Mouse (Mus musculus) layer of hippocampus, postnatal 14 days (tissue): ENCODE results near the gene Vax1. TPM values are rescaled to one million over a fixed set of nuclear protein-coding genes. Genes with fewer than 3 reads are reported as not detected.

ENCODE experiments used
- DNase-seq, 2 experiments: peaks; one replicate each; pipeline ENCODE4 v3.0.0; 2021 to 2022; ENCODE audit warnings: low spot score in 2 of 2, mixed read lengths in 1 of 2
- total RNA-seq, 2 experiments: library from RNA; stranded (reverse); gene quantifications; 2 replicates each; pipeline ENCODE4 v1.2.3; 2021

Vax1 gene
- total RNA-seq, 2 experiments from 2014 or later, result 1.2 to 2.4 TPM

DNA sequence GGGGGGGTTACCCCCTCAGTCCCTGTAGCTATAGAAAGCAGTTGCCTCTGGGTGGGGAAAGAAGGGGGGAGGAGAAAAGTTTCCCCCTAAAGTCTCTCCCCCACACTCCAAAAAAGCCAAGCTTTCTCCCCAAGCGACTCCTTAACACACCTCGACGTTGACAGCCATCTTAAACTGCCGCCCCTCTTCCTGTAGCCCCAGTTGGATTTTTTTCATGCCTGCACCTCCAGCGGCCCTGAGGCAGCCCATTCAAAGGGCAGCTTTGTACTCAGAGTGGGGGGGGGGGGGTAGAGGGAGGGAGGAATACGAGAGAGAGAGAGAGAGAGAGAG, 875 bp upstream of the Vax1 start:
- no peak for DNase-seq

DNA sequence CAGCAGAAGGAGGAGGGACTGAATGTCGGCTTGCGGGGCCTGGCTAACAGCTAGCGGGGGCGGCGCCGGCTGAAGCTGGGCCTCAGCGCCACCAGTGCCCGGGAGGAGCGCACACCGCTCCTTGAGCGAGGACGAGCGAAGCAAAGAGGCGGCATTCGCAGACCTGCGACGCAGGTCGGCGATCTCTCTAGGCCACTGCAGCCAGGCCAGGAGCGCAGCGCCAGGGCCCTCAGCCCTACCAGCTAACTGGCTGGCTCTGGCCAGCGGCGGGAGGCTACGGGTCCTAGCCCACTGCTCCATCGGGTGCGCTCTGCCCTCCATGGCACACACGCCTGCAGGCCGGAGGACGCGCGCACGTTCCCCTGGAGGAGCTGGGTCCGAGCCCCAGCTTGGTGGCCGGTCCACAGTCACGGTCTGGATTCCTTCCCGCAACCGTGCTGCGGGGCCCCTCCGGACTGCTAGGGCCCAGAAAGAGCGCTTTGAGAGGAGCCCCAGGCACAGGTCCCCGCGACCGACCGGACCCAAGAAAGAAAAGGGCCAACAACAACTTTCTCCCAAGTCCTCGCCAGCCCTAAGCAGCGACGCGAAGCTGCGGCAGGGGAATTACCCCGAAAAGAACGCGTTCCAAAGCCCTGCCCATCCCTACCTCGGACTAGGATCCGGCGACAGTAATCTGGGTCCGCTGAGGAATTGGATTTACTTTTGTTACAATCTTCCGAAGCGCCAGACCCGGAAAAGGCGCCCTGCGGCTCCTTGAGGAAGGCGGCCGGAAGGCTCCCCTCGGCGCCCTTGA, 517 bp downstream of the Vax1 start:
- DNase-seq, result no peak

DNA sequence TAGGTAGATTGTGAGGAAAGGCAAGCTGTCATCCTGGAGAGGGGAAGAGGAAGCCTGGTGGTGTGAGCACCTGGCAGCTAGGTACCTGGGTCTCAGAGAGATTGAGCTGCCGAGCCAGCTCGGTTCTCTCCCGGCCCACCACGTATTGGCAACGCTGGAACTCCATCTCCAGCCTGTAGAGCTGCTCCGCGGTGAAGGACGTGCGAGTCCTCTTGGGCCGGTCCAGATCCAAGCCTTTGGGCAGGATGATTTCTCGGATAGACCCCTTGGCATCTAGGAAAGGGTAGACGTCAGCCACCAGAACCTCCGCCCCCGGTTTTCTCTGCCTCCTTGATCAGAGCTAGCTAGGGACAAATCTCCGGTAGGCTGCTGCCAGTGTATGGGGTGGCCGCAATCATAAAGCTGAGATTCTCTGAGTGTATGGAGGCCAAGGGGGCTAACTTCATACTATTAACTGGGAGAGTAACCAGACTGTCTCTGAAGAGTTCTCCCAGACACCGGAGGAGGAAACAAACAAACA, 1.4 kb downstream of the Vax1 start:
- no peak for DNase-seq

DNA sequence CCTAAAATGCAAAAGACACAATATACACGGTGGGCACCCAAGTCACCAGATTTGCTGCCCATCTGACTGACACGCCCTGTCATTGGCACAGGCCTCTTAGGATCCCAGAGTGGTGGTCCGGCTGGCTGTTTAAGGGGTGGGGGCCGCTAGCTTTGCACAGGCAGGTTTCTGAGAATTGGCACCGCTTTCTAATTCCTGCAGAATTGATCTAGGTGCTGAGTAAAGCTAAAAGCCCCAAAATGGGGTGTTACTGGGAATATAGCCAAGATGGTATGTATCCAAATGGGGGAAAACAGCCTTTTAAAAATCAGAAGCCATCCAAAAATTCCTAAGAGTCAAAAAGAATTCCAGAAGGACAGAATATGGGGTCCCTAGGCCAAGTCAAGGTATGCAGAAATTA, 2.0 kb downstream of the Vax1 start:
- DNase-seq, result no peak

DNA sequence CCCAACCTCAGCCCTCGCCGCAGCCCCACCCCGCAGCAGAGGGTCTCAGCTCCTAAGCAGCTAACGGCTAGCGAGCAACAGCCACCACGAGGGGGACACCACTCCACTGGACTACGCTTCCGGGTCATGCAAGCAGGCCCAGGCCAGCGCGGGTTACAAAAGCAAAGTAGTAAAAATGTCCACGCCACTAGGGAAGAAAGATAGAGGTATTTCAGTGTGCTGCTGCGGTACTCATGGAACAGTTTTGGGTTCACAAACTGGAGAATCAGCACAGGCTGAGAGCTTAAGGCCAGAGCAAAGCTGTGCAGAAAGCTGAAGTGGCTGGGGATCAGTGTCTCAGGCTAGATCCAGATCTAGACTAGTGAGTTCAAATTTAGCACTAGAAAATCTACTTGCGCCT, 3.0 kb downstream of the Vax1 start:
- no peak for DNase-seq

DNA sequence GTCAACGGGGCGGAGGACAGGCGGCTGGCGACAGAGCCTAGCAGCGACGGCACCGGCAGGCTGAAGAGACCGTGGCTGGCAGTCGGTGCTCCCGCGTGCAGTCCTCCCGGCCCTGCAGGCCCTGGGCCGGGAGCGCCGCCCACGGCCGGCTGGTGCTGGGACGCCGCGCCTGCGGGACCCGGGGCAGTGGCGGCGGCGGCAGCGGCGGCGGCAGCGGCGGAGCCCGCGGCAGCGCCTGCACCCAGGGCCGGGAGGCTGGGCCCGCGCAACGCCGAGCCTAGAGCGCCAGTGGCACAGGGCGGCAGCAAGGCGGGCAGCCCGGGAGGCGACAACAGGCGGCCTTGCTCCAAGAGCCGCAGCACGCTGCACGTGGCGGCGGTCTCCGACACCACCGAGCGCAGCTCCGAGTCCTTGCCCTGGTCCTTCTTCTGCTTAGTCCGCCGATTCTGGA, 3.5 kb downstream of the Vax1 start:
- DNase-seq, result no peak

DNA sequence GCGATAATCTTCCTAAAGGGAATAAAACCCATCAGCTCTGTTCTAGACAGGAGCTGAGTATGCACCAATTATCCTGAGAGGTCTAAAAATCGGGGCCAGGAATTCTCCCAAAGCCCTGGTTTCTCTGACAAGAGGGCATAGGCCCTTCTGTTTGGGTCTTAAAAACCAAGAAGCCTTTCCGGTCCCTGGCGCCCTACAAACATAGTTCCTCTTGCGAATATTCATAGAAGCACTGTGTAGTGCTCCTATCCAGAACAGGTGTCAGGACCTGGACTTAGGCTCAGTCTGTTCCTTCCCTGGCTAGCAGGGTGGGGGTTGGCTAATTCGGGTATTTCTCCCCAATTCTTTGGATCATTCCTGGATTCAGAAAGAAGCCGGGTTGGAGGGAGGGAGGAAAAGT, 4.3 kb downstream of the Vax1 start:
- no peak for DNase-seq

DNA sequence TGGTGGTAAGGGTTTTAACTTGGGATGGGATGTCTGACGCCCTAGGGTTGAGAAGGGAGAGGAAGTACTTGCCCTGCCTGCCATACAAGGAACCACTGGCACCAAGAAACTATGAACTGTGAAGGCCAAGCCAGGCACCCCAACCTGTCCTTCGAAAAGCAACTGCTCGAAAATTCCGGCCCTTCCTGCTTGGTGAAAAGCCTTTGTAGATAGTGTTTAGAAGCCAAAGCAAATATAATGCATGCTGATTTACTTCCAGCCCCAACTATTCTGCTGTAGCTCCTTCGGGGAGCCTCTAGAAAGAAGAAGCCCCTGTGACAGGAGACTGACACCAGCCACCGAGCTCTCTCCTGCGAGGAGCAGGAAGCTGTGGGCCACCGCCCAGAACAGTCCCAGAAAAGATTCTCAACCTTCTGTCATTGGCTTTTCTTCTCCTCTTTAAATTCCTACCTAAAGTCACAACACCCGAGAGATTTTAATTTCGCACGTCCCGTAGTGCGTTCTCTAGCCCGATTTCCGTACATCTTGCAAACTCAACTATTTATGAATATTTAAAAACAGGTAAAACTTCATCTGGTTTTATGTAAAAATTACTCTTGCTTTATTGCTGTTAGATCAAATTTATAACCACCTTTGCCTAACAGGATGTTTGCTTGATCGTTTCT, 4.8 kb downstream of the Vax1 start:
- no peak for DNase-seq

DNA sequence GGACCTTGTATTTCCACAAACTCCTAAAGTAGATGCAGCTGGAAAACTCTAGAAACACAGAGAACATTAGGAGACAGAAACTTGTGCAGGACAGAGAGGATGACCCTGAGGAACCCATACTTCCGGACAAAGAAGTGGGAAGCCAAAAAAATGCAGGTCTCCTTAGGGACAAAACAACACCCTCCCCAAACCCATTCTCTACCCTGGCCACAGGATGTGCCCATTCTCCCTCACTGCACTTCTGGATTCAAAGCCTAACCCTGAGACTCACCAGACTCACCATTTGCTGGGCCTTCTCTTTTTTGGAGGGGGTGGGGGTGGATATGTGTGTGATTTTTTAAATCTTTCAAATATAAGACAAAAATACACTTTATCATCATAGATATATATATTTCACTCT, 5.7 kb downstream of the Vax1 start:
- DNase-seq, result no peak

DNA sequence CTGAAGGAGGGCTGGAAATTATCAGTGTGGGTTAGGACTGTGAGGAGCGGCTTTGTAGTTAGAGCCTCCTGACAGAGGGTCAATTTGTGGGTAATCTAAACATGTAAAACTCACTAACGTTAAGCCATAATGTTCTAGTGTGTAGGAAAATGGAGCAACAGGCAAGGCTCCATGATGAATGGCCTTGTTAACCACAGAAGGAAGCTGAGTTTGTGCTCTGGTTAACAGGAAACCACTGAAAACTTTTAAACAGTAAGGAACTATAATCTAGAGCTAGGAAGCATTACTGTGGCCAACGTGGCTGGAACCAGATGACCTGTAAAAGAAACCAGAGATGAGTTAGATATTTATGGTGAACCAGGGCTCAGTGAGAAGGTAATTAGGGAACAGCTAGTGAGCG, 13.2 kb downstream of the Vax1 start:
- no peak for DNase-seq

DNA sequence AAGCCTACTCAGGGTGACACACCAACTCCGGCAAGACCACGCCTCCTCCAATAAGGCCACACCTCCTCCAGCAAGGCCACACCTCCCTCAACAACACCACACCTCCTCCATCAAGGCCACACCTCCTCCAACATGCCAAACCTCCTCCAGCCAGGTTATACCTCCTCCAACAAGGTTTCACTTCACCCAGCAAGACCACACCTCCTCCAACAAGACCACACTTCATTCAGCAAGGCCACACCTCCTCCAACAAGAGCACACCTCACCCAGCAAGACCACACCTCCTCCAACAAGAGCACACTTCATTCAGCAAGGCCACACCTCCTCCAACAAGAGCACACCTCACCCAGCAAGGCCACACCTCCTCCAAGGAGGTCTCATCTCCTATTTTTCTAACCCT, 15.7 kb downstream of the Vax1 start:
- no peak for DNase-seq

DNA sequence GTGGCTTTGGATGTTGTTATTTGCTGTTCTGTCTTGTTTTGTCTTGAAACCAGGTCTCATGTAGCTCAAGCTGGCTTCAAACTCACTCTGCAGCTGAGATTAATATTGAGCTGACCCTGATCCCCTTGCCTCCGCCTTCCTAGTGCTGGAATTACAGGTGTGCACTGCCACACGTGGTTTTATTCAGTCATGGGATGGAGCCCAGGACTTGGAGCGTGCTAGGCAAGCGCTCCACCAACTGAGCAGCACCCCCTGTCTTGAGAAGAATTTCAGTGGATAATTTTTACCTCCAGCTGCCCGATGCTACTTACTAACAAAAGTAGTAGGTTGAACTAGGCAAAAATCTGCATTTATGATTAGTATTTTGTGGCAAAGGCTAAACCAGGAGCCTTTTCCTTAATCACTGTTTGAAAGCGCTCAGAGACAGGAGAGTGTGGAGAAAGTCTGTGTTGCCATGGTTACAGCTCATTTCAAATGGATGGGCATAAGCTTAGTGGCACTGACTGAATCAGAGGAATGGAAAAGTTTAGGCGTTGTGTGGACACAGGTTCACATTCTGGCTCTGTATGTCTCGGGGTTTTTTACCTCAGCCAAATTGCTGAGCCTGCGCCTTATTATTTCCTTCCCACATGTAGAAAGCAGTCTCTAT, 24.2 kb downstream of the Vax1 start:
- peak in 1 of 2 experiments; percentile 31 for DNase-seq

DNA sequence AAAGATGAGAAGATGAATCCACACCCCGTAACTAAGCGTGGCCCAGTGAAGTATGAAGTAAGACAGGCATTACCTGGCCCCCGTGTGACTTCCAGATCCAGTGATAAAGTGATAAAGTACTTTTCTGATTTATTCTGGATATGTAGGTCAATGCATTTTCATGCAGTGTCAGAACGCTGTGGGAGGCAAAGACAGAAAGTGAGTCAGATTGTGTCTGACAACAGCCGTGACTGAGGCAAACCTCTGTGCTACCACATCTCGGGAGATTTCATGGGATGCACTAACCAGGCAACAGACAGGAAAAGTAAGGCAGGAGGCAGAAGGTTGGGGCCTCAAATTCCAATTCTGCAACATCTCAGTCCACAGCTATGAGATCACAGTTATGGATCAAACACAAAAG, 24.8 kb downstream of the Vax1 start:
- DNase-seq, result no peak

DNA sequence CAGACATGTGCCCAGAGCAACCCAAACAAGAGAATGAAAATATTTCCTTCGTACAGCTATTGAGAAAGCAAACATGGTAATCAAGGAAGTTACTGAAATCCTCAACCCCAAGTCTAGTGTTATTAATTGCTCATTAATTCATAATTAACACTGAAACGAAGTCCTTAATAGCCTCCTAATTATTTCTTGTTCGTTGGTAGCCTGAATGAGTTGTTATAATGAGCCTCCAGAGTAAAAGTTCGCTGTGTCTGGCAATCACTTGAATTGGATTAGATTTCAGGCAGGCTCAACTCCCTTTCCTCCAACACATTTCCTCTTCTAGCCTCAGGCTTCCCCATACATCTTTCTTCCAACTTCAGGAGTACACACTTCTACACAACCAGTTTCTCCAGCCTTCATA, 27.6 kb downstream of the Vax1 start:
- no peak for DNase-seq

DNA sequence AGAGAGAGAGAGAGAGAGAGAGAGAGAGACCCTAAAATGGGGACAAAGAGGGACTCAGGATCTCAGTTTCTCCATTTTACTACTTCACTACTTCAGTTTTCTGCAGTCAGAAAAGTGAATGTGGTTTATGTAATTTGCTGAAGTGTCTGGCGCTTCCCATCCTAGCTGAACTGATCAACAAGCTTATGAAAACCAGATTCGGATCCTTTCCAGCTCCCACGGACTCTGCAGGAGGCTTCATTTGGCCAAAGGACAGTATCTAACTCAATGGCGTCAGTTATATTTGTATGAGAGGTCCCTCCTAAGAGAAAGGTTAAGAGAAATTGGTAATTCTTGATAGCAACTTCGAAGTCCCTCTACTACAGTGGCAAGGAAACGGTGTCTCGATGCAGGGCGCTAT, 34.5 kb downstream of the Vax1 start:
- no peak for DNase-seq

DNA sequence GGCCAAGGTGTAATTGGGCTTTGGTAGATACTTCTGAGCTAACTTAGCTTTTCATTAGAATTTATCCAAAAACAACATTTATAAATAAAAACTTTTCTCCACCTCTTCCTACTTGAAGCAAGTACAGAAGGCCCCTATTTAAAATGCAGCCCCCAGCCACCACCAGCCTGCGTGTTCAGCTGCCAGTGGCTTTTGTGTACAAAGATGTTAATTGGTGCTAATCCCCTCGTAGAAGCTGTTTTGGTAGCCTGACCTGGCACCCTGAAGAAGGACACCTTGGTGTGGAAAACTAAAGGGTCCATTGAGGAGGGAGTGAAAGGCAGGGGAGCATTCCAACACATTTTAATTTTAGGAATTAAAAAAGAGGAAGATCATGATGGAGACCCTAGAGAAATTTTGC, 34.9 kb downstream of the Vax1 start:
- no peak for DNase-seq

DNA sequence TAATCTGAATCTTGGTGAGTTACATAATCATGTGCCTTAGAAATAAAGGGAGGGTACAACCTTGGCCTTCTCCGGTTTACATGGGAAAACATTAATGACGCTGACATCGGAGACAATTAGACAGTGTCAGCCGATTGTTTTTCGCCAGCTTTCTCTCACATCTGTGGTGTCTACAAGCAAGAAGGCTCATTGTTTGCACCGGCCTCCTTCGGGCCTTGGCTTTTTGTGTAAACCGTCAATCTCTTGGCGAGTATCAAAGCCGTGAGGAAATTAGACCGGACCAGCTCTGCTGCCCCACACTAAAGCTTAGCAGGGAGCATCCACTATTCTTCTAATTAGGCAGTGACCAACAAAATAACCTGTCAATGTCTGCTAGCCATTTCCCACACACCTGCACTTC, 36.7 kb downstream of the Vax1 start:
- DNase-seq, result no peak

DNA sequence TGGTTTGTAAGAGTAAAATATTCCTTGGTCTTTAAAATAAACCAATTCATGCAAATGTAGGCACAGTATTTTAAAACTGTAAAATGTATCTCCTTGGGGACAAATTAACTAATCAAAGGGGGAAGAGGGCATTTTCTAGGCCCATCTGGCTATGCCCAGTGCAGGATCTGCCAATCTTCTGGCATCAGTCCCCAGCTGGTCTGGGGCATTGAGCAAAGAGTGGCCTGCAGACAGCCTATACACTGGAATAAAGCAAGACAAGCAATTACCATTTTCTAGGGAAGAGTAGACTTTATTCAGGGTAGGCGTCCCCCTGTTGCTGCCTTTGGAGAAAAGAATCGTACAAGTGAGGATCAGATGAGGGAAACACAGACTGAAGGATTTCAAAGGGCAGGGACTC, 40.2 kb downstream of the Vax1 start:
- DNase-seq, result no peak

DNA sequence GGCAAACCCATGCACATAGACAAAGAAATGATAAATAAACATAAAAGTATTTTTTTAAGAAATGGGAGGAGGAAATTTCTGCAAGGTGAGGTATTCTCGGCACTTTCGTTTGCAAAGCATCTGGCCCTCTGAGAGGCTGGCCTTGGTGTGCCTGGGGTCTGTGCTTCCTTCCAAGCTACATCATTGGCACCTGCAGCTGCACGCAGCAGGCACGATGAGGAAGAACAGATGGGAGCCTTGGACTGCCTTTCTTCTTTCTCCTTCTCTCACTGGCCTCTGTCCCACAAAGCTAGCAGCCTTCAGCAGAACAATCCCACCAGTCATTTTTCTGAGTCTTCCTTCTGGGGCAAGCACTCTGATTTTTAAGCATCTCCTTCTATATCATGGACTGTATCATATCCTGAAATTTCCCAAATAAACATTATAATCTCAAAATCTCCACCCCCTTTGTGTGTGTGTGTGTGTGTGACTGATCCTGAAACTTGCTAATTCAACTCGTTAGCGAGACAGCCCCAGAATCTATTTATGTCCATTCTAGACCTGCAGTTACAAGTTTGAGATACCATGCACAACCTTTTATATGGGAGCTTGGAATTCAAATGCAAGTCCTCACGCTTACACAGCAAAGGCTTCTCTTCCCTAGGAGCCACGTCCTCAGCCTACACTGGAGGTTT, 41.2 kb downstream of the Vax1 start:
- no peak for DNase-seq

DNA sequence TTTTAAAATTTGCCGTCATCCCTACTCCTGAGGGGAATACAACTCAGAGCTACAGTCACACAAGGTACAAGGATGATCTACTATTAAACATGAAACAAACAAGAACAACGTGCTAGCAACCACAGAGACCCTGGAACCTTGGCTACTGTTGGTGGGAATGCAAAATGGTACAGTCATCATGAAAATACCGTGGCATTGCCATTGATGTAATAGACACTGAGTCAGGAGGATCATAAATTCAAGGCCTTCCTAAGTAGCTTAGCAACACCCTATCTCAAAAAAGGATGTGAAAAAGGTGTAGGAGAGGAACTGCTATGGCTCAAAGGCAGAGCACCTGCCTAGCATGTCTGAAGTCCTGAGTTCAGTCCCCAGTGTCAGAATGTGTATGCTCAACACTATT, 42.4 kb downstream of the Vax1 start:
- DNase-seq, result no peak
